ENCODE assay signal across 20 mouse cellular contexts in genomic region chr2:3122571-3122970, GRCm38 (mm10). TPM values are rescaled to one million over a fixed set of nuclear protein-coding genes. Genes with fewer than 3 reads are reported as not detected.
A peak's percentile ranks its signal among the peaks of the same experiment; 100 is the strongest.
DNase-seq lines count a peak whose midpoint lies in the region; ATAC-seq and TF ChIP-seq lines count a peak whose summit lies in the region.
"Had no signal": no experiment of that assay in that cellular context is flagged by ENCODE, and none has a peak within 500 bp of the region (broad histone marks: within the 10 kb centered on the region; RNA-seq: fewer than 3 reads in every experiment).

No protein-coding gene starts in this region.

- intact Hi-C loops in gastrocnemius, postnatal 14 days (cut with DNase I; ENCODE audit: low total_unique reads): no loop called here

- no peak overlapping the region for H3K4me3 ChIP-seq in kidney, adult 2 months (ENCODE audit: insufficient read depth, low read depth, low read length)
- H3K4me3 ChIP-seq in kidney, embryonic 14.5 days (ENCODE audit: low read length): no peak overlapping the region
- H3K4me3 ChIP-seq: embryonic facial prominence, embryonic 12.5 days; forebrain, embryonic 15.5 days; heart, adult 2 months; heart, embryonic 13.5 days; hindbrain, embryonic 12.5 days had no signal

- H3K9me3 ChIP-seq in kidney, embryonic 14.5 days (ENCODE audit: control insufficient read depth, low read length): no peaks in the 10 kb centered on the region
- H3K9me3 ChIP-seq: embryonic facial prominence, embryonic 12.5 days; forebrain, embryonic 15.5 days; heart, embryonic 13.5 days; hindbrain, embryonic 12.5 days had no signal

- peak; percentile 28 for DNase-seq in gastrocnemius, adult 18-20 months (ENCODE audit: low spot score)
- DNase-seq in gastrocnemius, postnatal 14 days: no peak
- peak; percentile 50 for DNase-seq in kidney, adult 2 months
- peak; percentile 51 for DNase-seq in 3T3-L1 (ENCODE audit: low read depth, low spot score)
- DNase-seq in adipocyte (ENCODE audit: low spot score): peak; percentile 26
- no peak for DNase-seq in frontal cortex, postnatal 36 days (ENCODE audit: low spot score in 2 of 2)
- DNase-seq in B cell, adult 2 months: no peak
- DNase-seq: cerebellum, adult 2 months; cerebellum, postnatal 14 days; embryo, embryonic 11 days; heart, adult 2 months; heart, postnatal 4 days had no signal

- ATAC-seq in kidney, embryonic 14.5 days (ENCODE audit: low FRiP score, low TSS enrichment): no peak
- ATAC-seq: forebrain, embryonic 15.5 days; hindbrain, embryonic 16.5 days; inflammation-experienced regulatory T-cells, adult 6 months; intestine, postnatal 0 days had no signal

- no peaks in the 10 kb centered on the region for H3K36me3 ChIP-seq in kidney, adult 2 months (ENCODE audit: control insufficient read depth, insufficient read depth, low read length)
- H3K36me3 ChIP-seq in kidney, embryonic 14.5 days (ENCODE audit: control insufficient read depth, insufficient read depth, low read length): no peaks in the 10 kb centered on the region
- H3K36me3 ChIP-seq: embryonic facial prominence, embryonic 12.5 days; forebrain, embryonic 15.5 days; heart, embryonic 13.5 days; hindbrain, embryonic 12.5 days had no signal

- no peak overlapping the region for H3K9ac ChIP-seq in kidney, embryonic 14.5 days (ENCODE audit: low read depth, low read length)
- H3K9ac ChIP-seq: embryonic facial prominence, embryonic 12.5 days; forebrain, embryonic 15.5 days; heart, embryonic 13.5 days; hindbrain, embryonic 12.5 days had no signal

- H3K27ac ChIP-seq in kidney, adult 2 months (ENCODE audit: insufficient read depth, low read depth, low read length): no peak overlapping the region
- no peak overlapping the region for H3K27ac ChIP-seq in kidney, embryonic 14.5 days (ENCODE audit: low read depth, low read length)
- H3K27ac ChIP-seq: embryonic facial prominence, embryonic 12.5 days; forebrain, embryonic 15.5 days; heart, adult 2 months; heart, embryonic 13.5 days; hindbrain, embryonic 12.5 days had no signal

- H3K4me2 ChIP-seq in kidney, embryonic 14.5 days (replicated peaks; ENCODE audit: low read depth, low read length): no peak overlapping the region
- H3K4me2 ChIP-seq: embryonic facial prominence, embryonic 12.5 days; forebrain, embryonic 15.5 days; heart, embryonic 13.5 days; hindbrain, embryonic 12.5 days had no signal

- H3K27me3 ChIP-seq in kidney, adult 2 months (replicated peaks; ENCODE audit: control insufficient read depth, insufficient read depth, low read length): no peaks in the 10 kb centered on the region
- no peaks in the 10 kb centered on the region for H3K27me3 ChIP-seq in kidney, embryonic 14.5 days (ENCODE audit: control insufficient read depth, insufficient read depth, low read length)
- H3K27me3 ChIP-seq: embryonic facial prominence, embryonic 12.5 days; forebrain, embryonic 15.5 days; heart, embryonic 13.5 days; hindbrain, embryonic 12.5 days had no signal

- no peaks in the 10 kb centered on the region; the same call in 1 of the 2 replicates for H3K4me1 ChIP-seq in kidney, adult 2 months (ENCODE audit: control insufficient read depth, insufficient read depth, low read length)
- peaks cover 21% of the 10 kb centered on the region; the same call in 1 of the 2 replicates for H3K4me1 ChIP-seq in kidney, embryonic 14.5 days (ENCODE audit: control insufficient read depth, insufficient read depth, low read length)

- no peak for TF ChIP-seq POLR2A in kidney, adult 2 months (IDR thresholded peaks at IDR 0.05; ENCODE audit: low read depth, low read length)

- WGBS in kidney, adult 2 months: 29% methylated on average over 4 of the region's 4 CpGs
- WGBS in kidney, embryonic 14.5 days: 67% methylated on average over 4 of the region's 4 CpGs

- no peak for TF ChIP-seq CTCF in kidney, adult 2 months (conservative IDR thresholded peaks at IDR 0.05; ENCODE audit: insufficient read depth, insufficient read length, low read depth, low read length)

RNA-seq across cellular contexts. Expression of gene Fam171a1, which starts 8.5 kb away (rescaled TPM):
- total RNA-seq in gastrocnemius, adult 18-20 months (2021): 1 to 10 TPM; 2.5 to 3.1 TPM
- total RNA-seq in gastrocnemius, postnatal 14 days (2021): 1 to 10 TPM; 7.4 to 8.7 TPM
- polyA plus RNA-seq in kidney, adult 2 months (2012; rRNA removed): 21.7 and 23.7 TPM in 2 replicates
- polyA plus RNA-seq in kidney, embryonic 14.5 days (2014; fragmentation: Nextera tagmentation; extraction: Ambion mirVana): 24.3 and 55.7 TPM in 2 replicates
- polyA plus RNA-seq: inflammation-experienced regulatory T-cells, adult 6 months had no signal

Comparison
In these comparisons a context has a peak if more than half of its experiments do, and no peak if none do; other contexts are left out.
1. DNase-seq: peak in gastrocnemius, adult 18-20 months (single experiment), kidney, adult 2 months (single experiment), 3T3-L1 (single experiment) and adipocyte (single experiment); none in gastrocnemius, postnatal 14 days (single experiment), frontal cortex, postnatal 36 days (0 of 2) and B cell, adult 2 months (0 of 2).